Mouse (Mus musculus) C2C12 (cell line): Measurements from ENCODE around the gene Btg3.

Source experiments
- CEBPB ChIP-seq: IDR thresholded peaks from one replicate; pipeline ENCODE4 v1.6.1; 2011; ENCODE audit warnings: low read depth, mild to moderate bottlenecking, control low read depth, moderate library complexity
- CTCF ChIP-seq: IDR thresholded peaks from one replicate; pipeline ENCODE4 v1.5.1; 2011; ENCODE audit not compliant: control insufficient read depth, insufficient read depth, insufficient read length
- FOSL1 ChIP-seq: IDR thresholded peaks from one replicate; pipeline ENCODE4 v1.8.0; 2011; ENCODE audit warnings: mild to moderate bottlenecking, low read length; ENCODE audit not compliant: poor library complexity, insufficient read depth, severe bottlenecking
- MAX ChIP-seq: IDR thresholded peaks from one replicate; pipeline ENCODE4 v1.6.1; 2011; ENCODE audit warnings: mild to moderate bottlenecking, control low read depth
- MYOD1 ChIP-seq: IDR thresholded peaks from one replicate; pipeline ENCODE4 v1.6.1; 2011; ENCODE audit warnings: low read depth; ENCODE audit not compliant: control insufficient read depth, insufficient read length
- MYOG ChIP-seq: IDR thresholded peaks from one replicate; pipeline ENCODE4 v1.6.1; 2011; ENCODE audit not compliant: control insufficient read depth, insufficient read length; ENCODE audit errors: extremely low read depth
- USF1 ChIP-seq: IDR thresholded peaks from one replicate; pipeline ENCODE4 v1.6.1; 2011; ENCODE audit warnings: low read depth, mild to moderate bottlenecking, control low read depth, moderate library complexity

DNA sequence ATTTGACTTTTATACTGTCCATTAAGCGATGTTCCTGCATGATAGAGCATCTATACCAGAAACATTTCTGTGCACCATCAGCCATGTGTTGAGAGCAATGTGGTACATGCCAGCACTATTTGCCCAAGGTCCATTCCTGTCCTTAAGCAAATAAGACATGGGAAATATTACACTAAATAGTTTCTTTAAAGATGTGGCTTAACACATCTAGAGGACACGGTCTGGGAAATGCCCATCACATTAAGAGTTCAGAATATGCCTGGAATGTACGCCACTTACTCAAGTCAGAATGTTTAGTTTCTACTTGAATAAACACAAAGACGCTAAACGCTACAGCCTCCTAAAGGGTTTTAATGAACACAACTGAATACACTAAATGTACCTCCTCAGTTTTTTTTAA is 93.8 kb downstream of the Btg3 start:
- no peak for TF ChIP-seq MYOD1
- TF ChIP-seq CTCF: no peak
- no peak for TF ChIP-seq MAX
- TF ChIP-seq CEBPB: no peak
- no peak for TF ChIP-seq MYOG
- no peak for TF ChIP-seq USF1
- no peak for TF ChIP-seq FOSL1
